Mouse (Mus musculus) embryonic stem cell, embryonic (primary cell): ENCODE measurements around the gene Hnf1a.

Source experiments
- CTCF ChIA-PET, 4 experiments: fragments of 300-600 bp in 2 of 4; fragments of 350-600 bp in 2 of 4; sonication (Branson Sonifier 250); formaldehyde crosslinking; loops; one replicate each; lab custom pipeline; 2022; ENCODE audit warnings: inconsistent platforms in 2 of 4; lab: Charles Lee
- POLR2A ChIA-PET, 4 experiments: fragments of 300-600 bp in 2 of 4; fragments of 350-600 bp in 2 of 4; sonication (Branson Sonifier 250); formaldehyde crosslinking; loops; one replicate each; lab custom pipeline; 2022; ENCODE audit warnings: antibody characterized with exemption in 4 of 4, inconsistent platforms in 1 of 4; lab: Charles Lee

The Hnf1a gene

GRCm38 (mm10) chr5:114967523-114968268, 3.2 kb downstream of the Hnf1a start:
- POLR2A ChIA-PET, result interaction anchor here in 3 of 4 experiments (0.6 to 1.2 kb wide), 4 partner anchors 13 to 180 kb away, joined by 3 to 5 read pairs (median 4); partner anchors contain the start of genes 2210016L21Rik (in 1 of the 3) and Oasl1 (in 1 of the 3)
- CTCF ChIA-PET, result interaction anchor here in 3 of 4 experiments (0.6 to 2.1 kb wide), 4 partner anchors 11 to 141 kb away, joined by 3 to 10 read pairs (median 6); partner anchors contain the start of gene 2210016L21Rik (in 1 of the 3)

DNA sequence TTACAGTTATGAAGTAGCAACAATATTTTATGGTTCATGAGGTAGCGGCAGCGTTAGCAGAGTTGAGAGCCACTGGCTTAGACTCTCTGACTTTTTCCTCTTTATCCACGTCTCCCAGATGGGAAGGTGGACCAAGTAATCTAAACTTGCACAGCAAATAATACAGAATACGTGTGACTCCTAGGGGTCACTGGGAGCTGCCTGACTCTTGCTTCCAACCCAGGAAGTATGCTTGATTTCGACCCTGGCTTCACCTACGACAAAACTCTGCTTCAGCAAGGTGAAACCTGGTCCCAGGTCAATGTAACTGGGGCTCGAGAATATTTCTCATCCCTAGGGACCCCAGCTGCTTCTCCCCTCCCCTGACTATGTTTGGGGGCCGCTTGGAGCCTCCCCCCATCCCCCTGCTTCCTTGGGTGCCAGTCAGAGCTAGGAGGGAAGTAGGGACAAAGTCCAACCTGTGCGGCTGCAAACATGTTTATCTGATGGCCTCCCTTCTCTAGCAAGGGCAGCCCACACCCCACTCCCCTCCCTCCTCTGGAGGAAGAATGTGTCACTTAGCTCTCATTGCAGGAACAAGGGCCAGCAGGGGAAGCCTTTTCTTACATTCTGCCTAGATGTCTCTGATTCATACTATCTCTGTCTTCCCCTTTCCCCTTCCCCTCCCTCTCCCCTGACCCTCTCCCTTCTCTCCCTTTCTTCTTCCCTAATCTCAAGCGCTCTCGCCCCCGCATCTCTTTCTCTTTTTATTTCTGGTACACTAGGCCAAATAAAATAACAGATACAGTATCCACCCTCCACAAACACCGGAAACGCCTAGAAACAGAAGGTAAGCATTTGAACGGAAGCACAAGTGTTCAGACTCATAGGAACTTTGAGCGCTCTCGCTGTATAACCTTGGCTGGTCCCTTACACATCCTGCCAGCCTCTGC, 5.7 kb downstream of the Hnf1a start:
- POLR2A ChIA-PET, result interaction anchor here in 2 of 4 experiments (0.5 to 2.1 kb wide), 12 partner anchors 8 to 511 kb away, joined by 3 to 7 read pairs (median 4); partner anchors contain the start of gene 2210016L21Rik (in 1 of the 2)

GRCm38 (mm10) chr5:114964315-114964966, 6.5 kb downstream of the Hnf1a start:
- POLR2A ChIA-PET, result interaction anchor here in 2 of 4 experiments (0.6 to 2.1 kb wide), 12 partner anchors 9 to 512 kb away, joined by 3 to 7 read pairs (median 4); partner anchors contain the start of gene 2210016L21Rik (in 1 of the 2)
- CTCF ChIA-PET, result interaction anchor here in 2 of 4 experiments (1.0 to 1.5 kb wide), 3 partner anchors 12 to 255 kb away, joined by 3 to 4 read pairs (median 4); no protein-coding TSS in a partner anchor

More for the DNA sequence above, 5.7 kb downstream of the Hnf1a start:
- CTCF ChIA-PET, result interaction anchor here in 2 of 4 experiments (1.0 to 1.5 kb wide), 3 partner anchors 11 to 256 kb away, joined by 3 to 4 read pairs (median 4); no protein-coding TSS in a partner anchor

- CTCF ChIA-PET, result no interaction called here
- POLR2A ChIA-PET, result interaction anchor here in 1 of 4 experiments (0.9 to 3.0 kb wide), 3 partner anchors 9 to 127 kb away, joined by 3 to 11 read pairs (median 4); no protein-coding TSS in a partner anchor
These were observed 9.1 kb downstream of the Hnf1a start for GRCm38 (mm10) chr5:114961590-114962360.

GRCm38 (mm10) chr5:114958069-114958468, 12.8 kb downstream of the Hnf1a start:
- POLR2A ChIA-PET, result interaction anchor here in 2 of 4 experiments (0.5 to 0.6 kb wide), 3 partner anchors 12 to 98 kb away, joined by 3 to 4 read pairs (median 3); partner anchors contain the start of gene Hnf1a (in 1 of the 2)
- CTCF ChIA-PET, result interaction anchor here in 1 of 4 experiments (0.6 kb wide), 2 partner anchors 17 to 162 kb away, joined by 5 to 20 read pairs; no protein-coding TSS in a partner anchor

DNA sequence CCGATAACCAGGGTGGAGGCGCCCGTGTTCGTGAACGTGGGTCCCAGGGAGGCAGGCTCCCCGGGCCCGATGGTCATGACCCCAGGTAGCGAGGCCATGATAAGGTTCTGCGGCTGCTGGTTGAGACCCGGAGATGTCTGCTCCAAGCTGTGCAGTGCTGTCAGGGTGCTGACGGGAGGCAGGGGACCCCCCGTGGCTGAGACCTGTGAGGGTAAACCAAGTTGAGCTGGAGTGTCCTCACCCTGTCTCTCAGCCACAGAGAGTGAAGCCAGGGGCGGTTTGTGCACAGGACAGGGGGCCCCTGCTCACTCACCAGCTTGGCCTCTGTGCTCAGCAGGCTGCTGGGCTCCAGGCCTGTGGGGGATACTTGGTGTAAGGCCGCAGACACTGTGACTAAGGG, 17.6 kb downstream of the Hnf1a start:
- CTCF ChIA-PET, result interaction anchor here in 3 of 4 experiments (0.7 to 1.3 kb wide), 3 partner anchors 10 to 154 kb away, joined by 3 to 5 read pairs (median 3); no protein-coding TSS in a partner anchor

GRCm38 (mm10) chr5:114951279-114951880, 19.5 kb downstream of the Hnf1a start:
- CTCF ChIA-PET, result no interaction called here
- POLR2A ChIA-PET, result interaction anchor here in 1 of 4 experiments (2.3 kb wide), 1 partner anchor 10 kb away, joined by 13 read pairs; the partner anchor contains the start of gene 2210016L21Rik

More for the DNA sequence above, 17.6 kb downstream of the Hnf1a start:
- POLR2A ChIA-PET, result interaction anchor here in 2 of 4 experiments (0.7 to 2.0 kb wide), 8 partner anchors 9 to 100 kb away, joined by 3 to 11 read pairs (median 4); partner anchors contain the start of gene 2210016L21Rik (in 1 of the 2)

- ChIA-PET CTCF (interaction anchor here in 2 of 4 experiments (0.5 to 0.6 kb wide), 2 partner anchors 126 to 312 kb away, joined by 4 to 9 read pairs; no protein-coding TSS in a partner anchor), POLR2A (interaction anchor here in 1 of 4 experiments (2.3 kb wide), 1 partner anchor 9 kb away, joined by 13 read pairs; the partner anchor contains the start of gene 2210016L21Rik)
These were observed 20.2 kb downstream of the Hnf1a start for GRCm38 (mm10) chr5:114950669-114951068.

DNA sequence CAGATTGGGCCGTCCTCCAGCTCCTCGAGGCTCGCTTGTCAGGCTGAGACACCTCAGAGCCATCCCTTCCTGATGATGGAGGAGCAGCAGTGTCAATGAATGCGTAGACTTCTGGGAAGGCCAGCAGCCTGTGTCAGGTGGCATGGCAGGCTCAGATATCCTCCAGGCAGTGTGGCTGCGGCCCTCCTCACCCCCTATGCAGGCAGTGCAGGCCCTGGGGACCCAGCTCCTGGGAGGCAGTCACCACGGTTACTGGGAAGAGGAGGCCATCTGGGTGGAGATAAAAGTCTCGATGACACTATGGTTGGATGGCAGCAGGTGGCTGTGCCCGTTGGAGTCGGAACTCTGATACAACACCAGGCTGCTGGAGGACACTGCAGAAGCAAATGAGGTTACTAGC, 21.1 kb downstream of the Hnf1a start:
- CTCF ChIA-PET, result interaction anchor here in 1 of 4 experiments (0.6 kb wide), 1 partner anchor 125 kb away, joined by 4 read pairs; no protein-coding TSS in a partner anchor
- POLR2A ChIA-PET, result interaction anchor here in 3 of 4 experiments (0.5 to 2.3 kb wide), 8 partner anchors 8 to 231 kb away, joined by 3 to 13 read pairs (median 3); partner anchors contain the start of gene 2210016L21Rik (in 1 of the 3)

DNA sequence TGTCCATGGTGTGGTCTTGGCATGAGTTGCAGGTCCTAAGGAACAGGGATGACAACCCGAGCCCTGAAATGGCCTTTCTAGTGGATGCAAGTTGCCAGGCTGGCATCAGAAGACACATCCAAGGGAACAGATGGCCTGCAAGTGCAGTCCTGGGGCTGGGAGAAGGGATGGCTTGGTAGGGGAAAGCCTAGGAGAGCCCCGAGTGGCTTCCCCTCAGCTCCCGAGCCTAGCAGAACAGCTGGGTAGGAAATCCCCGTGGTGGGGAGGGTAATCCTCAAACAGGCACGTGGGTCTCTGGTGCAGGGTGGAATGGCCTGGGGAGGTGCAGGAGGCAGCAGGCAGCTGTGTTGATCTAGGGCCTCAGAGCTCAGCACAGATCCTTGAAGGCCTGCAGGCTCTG, 21.6 kb downstream of the Hnf1a start:
- POLR2A ChIA-PET, result interaction anchor here in 2 of 4 experiments (0.5 to 1.1 kb wide), 7 partner anchors 10 to 231 kb away, joined by 3 to 6 read pairs (median 3); no protein-coding TSS in a partner anchor

DNA sequence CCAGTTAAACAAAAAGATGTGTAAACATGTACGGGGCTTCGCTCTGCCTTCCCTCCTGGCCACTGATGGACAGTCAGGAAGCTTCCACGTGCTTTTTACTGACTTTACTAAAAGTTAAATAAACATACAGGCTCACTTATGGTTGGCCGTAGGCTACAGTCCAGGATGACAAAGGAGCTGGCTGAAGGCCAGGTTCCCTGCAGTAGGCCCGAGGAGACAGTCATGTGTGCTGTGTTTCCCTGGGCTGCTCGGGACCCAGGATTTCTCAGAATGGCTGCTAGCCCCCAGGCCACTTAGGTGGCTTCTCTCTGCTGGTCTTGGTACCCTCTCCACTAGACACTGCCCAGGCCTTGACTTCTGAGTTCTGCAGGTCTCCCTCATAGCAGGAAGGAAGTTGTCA, 22.0 kb downstream of the Hnf1a start:
- ChIA-PET POLR2A (interaction anchor here in 2 of 4 experiments (0.6 to 1.1 kb wide), 3 partner anchors 11 to 182 kb away, joined by 3 to 4 read pairs (median 3); no protein-coding TSS in a partner anchor), CTCF (interaction anchor here in 1 of 4 experiments (0.5 kb wide), 1 partner anchor 252 kb away, joined by 4 read pairs; no protein-coding TSS in a partner anchor)

More for the DNA sequence above, 21.6 kb downstream of the Hnf1a start:
- CTCF ChIA-PET, result no interaction called here

- POLR2A ChIA-PET, result interaction anchor here in 2 of 4 experiments (1.2 to 1.4 kb wide), 2 partner anchors 9 to 173 kb away, joined by 3 to 5 read pairs; no protein-coding TSS in a partner anchor
- CTCF ChIA-PET, result no interaction called here
These were observed 25.8 kb downstream of the Hnf1a start for GRCm38 (mm10) chr5:114945072-114945471.

DNA sequence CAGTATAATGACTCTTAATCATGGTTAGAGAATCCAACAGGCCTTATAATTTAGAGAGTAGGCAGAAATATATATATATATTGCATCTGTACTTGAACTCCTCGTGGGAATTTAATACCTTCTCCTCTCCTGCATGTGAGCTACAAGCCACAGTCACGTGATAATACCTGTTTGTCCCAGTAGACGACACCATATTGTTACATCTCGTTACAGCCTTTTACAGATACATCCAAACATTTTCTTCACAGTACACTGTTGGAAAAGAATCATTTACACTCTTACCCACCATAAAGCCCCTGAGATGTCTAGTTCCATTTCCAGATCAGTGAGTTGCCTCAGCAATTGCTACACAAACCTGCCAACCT, 28.1 kb downstream of the Hnf1a start:
- ChIA-PET POLR2A (interaction anchor here in 3 of 4 experiments (0.6 to 2.9 kb wide), 18 partner anchors 8 to 548 kb away, joined by 3 to 15 read pairs (median 4); no protein-coding TSS in a partner anchor), CTCF (interaction anchor here in 3 of 4 experiments (0.6 to 1.4 kb wide), 6 partner anchors 10 to 257 kb away, joined by 3 to 11 read pairs (median 4); no protein-coding TSS in a partner anchor)

DNA sequence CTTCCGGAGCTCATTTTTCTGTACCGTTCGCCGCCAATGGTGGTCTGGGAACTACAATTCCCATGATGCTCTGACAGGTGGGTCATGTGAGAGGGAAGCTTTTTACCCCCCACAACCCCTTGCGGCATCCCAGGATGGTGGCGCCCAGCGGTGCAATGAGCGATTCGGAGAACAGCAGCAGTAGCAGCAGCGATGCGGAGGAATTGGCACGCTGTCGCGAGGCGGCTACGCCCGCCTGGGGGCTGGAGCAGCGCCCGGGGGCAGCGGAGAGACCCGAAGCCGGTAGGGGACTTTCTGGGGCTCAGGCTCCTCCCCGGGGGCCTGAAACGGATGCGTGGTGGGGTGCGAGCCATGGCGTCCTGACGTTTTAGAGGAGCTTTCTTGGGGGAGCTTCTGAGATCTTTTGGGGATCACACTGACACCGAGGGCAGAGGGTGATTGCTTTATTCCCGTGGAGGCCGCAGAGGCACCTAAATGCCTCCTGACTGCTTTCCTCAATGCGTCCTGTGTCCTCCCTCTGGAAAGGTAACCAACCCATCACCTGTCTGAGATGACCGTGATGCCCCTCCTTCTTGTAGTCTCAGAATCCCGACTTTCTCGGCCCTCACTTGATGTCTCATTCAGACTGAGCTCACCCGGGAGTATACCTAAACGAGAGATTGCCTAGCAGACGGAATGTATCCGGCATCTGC, 28.7 kb downstream of the Hnf1a start, which contains the start of gene 2210016L21Rik:
2210016L21Rik (plus strand) TSS at position 85 of the 692 bp plus-strand sequence.
- POLR2A ChIA-PET, result interaction anchor here (0.5 to 2.9 kb wide), 57 partner anchors 9 to 565 kb away, joined by 3 to 15 read pairs (median 4); partner anchors contain the start of genes Oasl1 (in 2 of the 4), Ankrd13a (in 1 of the 4), Git2 (in 1 of the 4) and Hnf1a (in 1 of the 4)
- CTCF ChIA-PET, result interaction anchor here in 3 of 4 experiments (0.7 to 1.4 kb wide), 14 partner anchors 10 to 322 kb away, joined by 3 to 11 read pairs (median 3); partner anchors contain the start of gene Gltp (in 1 of the 3)
